Mouse (Mus musculus) limb, embryonic 15.5 days (tissue): ENCODE results near the gene Hnrnpul1. TPM values are rescaled to one million over a fixed set of nuclear protein-coding genes. Genes with fewer than 3 reads are reported as not detected.
"Not testable (repeated sequence)": the region's sequence is repeated elsewhere in the genome, so short reads cannot be mapped to it uniquely, and the experiment has no call there.

ENCODE experiments used
- ATAC-seq: fragments of 200-750 bp; cut with Nextera tagmentation; 2 replicates; pipeline ENCODE4 v1.8.0; 2017; ENCODE audit warnings: low read depth, moderate TSS enrichment; ENCODE audit not compliant: insufficient number of reproducible peaks, low FRiP score, low TSS enrichment
- H3K27ac ChIP-seq: fragments of 300-500 bp; sonication (generic); 2 replicates; pipeline ENCODE4 v1.5.1; 2015; ENCODE audit warnings: moderate library complexity, mild to moderate bottlenecking, inconsistent platforms
- H3K27me3 ChIP-seq: fragments of 300-500 bp; sonication (generic); 2 replicates; pipeline ENCODE4 v1.6.1; 2015; ENCODE audit warnings: inconsistent platforms
- H3K36me3 ChIP-seq: fragments of 300-500 bp; sonication (generic); 2 replicates; pipeline ENCODE4 v1.6.1; 2015; ENCODE audit warnings: inconsistent platforms
- H3K4me1 ChIP-seq: fragments of 300-500 bp; sonication (generic); 2 replicates; pipeline ENCODE4 v1.6.1; 2015; ENCODE audit warnings: inconsistent platforms
- H3K4me2 ChIP-seq: fragments of 300-500 bp; sonication (generic); 2 replicates; pipeline ENCODE4 v1.6.1; 2015; ENCODE audit warnings: mild to moderate bottlenecking, inconsistent platforms
- H3K4me3 ChIP-seq: fragments of 300-500 bp; sonication (generic); 2 replicates; pipeline ENCODE4 v1.5.1; 2015; ENCODE audit warnings: mild to moderate bottlenecking, inconsistent platforms
- H3K9ac ChIP-seq: fragments of 300-500 bp; sonication (generic); 2 replicates; pipeline ENCODE4 v1.6.1; 2015; ENCODE audit warnings: inconsistent platforms
- H3K9me3 ChIP-seq: fragments of 300-500 bp; sonication (generic); 2 replicates; pipeline ENCODE4 v1.6.1; 2016; ENCODE audit warnings: inconsistent platforms
- WGBS: fragments of 180-500 bp; shearing (Covaris S2); methylation state at CpG from one replicate; pipeline ENCODE4 v1.1.7; 2015; 5-methylcytosine and 5-hydroxymethylcytosine counted together
- polyA plus RNA-seq: library from polyadenylated mRNA; unstranded; fragments of >200 nt; fragmentation: Nextera tagmentation; extraction: Ambion mirVana; gene quantifications from 2 replicates; pipeline ENCODE4 v1.2.1, GENCODE M21; 2015

The Hnrnpul1 gene
- polyA plus RNA-seq, 1 experiment from 2014 or later, result 53.7 TPM

DNA sequence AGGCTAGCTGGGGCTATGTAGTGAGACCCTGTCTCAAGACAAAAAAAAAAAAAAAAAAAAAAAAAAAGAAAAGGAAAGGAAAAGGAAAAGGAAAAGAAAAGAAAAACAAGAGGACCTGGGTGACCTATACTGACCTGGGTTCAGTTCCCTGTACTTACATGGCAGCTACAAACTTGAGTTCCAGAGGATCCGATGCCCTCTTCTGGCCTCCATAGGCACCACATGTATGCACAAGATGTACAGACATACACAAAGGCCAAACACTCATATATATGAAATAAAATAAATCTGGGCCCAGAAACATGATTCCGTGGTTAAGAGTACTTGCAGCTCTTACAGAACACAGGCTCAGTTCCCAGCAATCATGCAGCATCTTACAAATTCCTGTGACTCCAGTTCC is 17.6 kb downstream of the Hnrnpul1 start:
- H3K4me2 ChIP-seq, result no peak overlapping the region
- H3K9ac ChIP-seq, result no peak overlapping the region
- no peaks in the 10 kb centered on the region for H3K9me3 ChIP-seq
- no peak overlapping the region for H3K4me3 ChIP-seq
- no peaks in the 10 kb centered on the region for H3K27me3 ChIP-seq
- WGBS, result 91% methylated on average over 2 of the region's 2 CpGs
- H3K36me3 ChIP-seq, result peaks cover 94% of the 10 kb centered on the region
- H3K4me1 ChIP-seq, result no peaks in the 10 kb centered on the region
- H3K27ac ChIP-seq, result no peak overlapping the region
- no peak for ATAC-seq

DNA sequence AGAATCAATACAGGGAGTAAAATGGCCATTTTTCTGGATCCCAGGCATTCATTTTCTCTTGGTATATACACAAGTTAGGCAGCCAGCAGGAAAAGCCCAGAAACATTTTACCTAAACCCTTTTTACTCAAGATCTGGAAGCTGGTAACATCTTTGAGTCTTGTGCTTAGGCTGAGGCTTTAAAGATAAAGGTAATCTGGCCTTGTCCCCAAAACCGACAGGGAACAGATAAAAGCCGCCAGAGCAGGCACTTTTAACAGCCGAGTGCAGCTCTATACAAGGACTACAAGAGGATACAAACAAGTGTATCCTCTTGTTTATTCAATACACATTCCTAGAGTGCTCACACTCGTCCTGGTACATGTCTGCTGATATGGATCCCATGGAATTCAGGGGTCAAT is 19.6 kb downstream of the Hnrnpul1 start:
- Histone ChIP-seq H3K27me3 (no peaks in the 10 kb centered on the region), H3K9ac (no peak overlapping the region), H3K9me3 (no peaks in the 10 kb centered on the region), H3K27ac (no peak overlapping the region), H3K4me3 (no peak overlapping the region), H3K4me2 (no peak overlapping the region), H3K4me1 (no peaks in the 10 kb centered on the region), H3K36me3 (peaks cover 91% of the 10 kb centered on the region)
- ATAC-seq, result no peak
- WGBS, result 69% methylated on average over 4 of the region's 4 CpGs

DNA sequence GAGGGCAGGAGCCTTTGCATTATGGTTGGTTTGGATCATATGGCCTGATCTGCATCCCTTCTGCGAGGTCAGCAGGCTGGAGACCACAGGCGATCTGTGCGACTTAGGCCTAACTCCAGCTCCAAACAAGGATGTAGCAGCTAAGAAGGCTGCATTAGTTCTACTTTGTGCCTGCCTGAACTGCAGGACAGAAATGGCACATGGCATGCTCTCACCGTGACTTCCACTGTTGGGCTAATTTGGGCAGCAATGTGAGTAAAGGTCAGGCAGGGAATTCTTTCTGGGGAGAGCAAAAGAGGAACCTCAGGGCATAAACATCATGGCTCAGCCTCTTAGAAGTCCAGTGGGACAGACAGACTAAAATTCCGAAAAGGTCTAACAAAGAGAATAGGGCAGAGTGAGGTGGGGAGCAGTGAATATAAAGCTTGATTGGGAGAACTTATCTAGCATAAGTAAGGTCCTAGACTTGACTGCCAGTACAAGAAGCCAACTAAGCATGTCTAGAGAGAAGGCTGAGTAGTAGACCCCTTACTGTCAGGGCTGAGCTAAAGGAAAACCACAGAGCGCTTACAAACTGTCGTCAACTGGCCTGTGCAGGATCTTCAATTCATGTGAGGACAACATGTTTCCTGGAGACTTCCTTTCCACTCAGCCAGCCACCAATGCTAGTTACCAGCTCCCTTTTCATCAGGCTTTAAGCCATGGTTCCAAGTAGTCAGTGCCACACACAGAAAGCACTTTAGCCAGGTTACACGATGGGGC is 23.1 kb downstream of the Hnrnpul1 start:
- no peak overlapping the region for H3K9ac ChIP-seq
- no peaks in the 10 kb centered on the region for H3K9me3 ChIP-seq
- H3K4me1 ChIP-seq, result no peaks in the 10 kb centered on the region
- no peak overlapping the region for H3K4me3 ChIP-seq
- no peak overlapping the region for H3K27ac ChIP-seq
- 90% methylated on average over 8 of the region's 8 CpGs for WGBS
- peaks cover 93% of the 10 kb centered on the region for H3K36me3 ChIP-seq
- H3K4me2 ChIP-seq, result no peak overlapping the region
- no peaks in the 10 kb centered on the region for H3K27me3 ChIP-seq
- no peak for ATAC-seq

DNA sequence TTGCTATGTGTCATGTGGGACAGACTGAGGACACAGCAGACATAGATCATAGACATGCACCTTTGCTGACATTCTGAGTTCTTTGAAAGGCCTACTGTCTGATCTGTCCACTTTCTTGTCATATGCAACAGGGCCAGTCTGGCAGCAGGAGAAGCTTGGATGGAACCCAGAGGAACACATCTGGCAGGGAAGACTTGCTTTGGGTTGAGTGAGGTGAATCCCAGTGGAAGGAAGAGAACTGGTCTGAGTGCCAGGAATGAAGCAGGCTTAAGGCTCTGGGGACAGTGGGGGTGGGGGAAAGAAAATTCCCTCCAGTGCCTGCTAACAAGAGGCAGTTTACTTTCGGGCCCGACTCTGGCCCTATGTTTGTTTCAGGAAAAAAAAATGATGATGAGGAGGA is 24.7 kb downstream of the Hnrnpul1 start:
- Histone ChIP-seq H3K9me3 (no peaks in the 10 kb centered on the region), H3K4me2 (no peak overlapping the region), H3K9ac (no peak overlapping the region), H3K4me1 (no peaks in the 10 kb centered on the region), H3K27me3 (no peaks in the 10 kb centered on the region), H3K36me3 (peaks cover 94% of the 10 kb centered on the region), H3K27ac (no peak overlapping the region), H3K4me3 (no peak overlapping the region)
- no peak for ATAC-seq
- WGBS, result 69% methylated on average over 2 of the region's 2 CpGs

DNA sequence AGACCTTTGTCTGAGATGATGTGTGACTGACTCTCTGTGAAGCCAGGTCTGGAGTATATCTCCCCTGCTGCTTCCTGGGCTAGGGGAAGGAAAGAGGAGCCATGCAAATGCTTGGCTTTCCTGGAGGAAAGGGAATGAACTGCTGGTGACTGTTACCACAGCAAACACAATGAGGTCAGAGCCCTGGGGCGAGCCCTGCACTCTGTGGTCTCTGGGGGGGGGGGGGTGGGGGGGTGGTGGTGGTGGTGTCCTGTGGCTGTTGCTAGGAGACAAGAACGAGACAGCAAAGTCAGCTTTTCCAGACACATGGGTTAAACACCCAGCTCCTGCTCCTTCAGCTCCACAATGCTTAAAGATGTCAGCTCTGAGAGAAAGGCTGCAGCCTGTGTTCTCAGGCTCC is 25.2 kb downstream of the Hnrnpul1 start:
- Histone ChIP-seq H3K36me3 (peaks cover 94% of the 10 kb centered on the region), H3K4me1 (no peaks in the 10 kb centered on the region), H3K9ac (no peak overlapping the region), H3K4me2 (no peak overlapping the region), H3K27ac (no peak overlapping the region), H3K9me3 (no peaks in the 10 kb centered on the region), H3K4me3 (no peak overlapping the region), H3K27me3 (no peaks in the 10 kb centered on the region)
- 44% methylated on average over 2 of the region's 2 CpGs for WGBS
- ATAC-seq, result no peak

DNA sequence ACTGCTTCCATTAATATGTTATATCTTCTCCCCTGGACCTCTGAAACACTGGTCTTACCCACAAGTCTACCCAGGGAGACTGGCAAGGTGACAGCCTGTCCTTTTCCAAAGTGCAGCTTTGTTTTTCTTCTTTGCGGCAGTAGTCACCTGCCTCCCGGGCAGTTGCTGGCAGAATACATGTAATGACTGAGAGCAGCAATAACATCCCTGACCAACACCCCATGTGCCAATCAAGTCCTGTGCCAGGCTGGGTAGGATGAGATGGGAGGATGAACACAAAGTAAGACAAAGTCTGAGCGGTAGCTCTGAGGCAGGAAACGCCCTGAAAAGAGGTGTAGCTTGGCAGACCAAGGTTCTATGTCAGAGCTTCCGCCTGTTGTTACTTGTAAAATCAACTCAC is 26.8 kb downstream of the Hnrnpul1 start:
- no peak overlapping the region for H3K27ac ChIP-seq
- WGBS, result 82% methylated on average over 5 of the region's 5 CpGs
- no peak overlapping the region for H3K4me2 ChIP-seq
- no peaks in the 10 kb centered on the region for H3K9me3 ChIP-seq
- peaks cover 96% of the 10 kb centered on the region for H3K36me3 ChIP-seq
- no peak overlapping the region for H3K4me3 ChIP-seq
- ATAC-seq, result no peak
- H3K4me1 ChIP-seq, result no peaks in the 10 kb centered on the region
- H3K27me3 ChIP-seq, result no peaks in the 10 kb centered on the region
- no peak overlapping the region for H3K9ac ChIP-seq

DNA sequence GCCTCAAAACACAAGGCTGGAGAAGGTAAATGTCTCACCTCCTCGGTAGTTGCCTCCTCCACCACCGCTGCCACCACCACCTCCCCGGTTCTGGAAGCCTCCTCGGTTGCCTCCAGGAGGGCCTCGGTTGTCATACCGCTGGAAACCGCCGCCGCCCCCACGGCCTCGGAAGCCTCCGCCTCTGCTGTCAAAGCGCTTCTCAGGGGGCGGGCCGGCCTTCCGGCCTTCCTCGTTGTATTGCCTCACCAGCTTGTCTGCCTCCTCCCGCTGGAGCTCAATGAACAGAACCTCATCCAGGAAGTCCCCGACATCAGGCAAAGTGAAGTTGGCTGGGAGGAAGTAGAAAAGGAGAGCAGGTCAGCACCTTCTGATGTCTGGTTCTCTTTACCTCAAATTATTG is 28.7 kb downstream of the Hnrnpul1 start:
- ATAC-seq, result no peak
- Histone ChIP-seq H3K27me3 (no peaks in the 10 kb centered on the region), H3K4me1 (no peaks in the 10 kb centered on the region), H3K36me3 (peaks cover 91% of the 10 kb centered on the region), H3K27ac (no peak overlapping the region), H3K9me3 (no peaks in the 10 kb centered on the region), H3K4me3 (no peak overlapping the region), H3K9ac (no peak overlapping the region), H3K4me2 (no peak overlapping the region)
- 88% methylated on average over 19 of the region's 19 CpGs for WGBS

DNA sequence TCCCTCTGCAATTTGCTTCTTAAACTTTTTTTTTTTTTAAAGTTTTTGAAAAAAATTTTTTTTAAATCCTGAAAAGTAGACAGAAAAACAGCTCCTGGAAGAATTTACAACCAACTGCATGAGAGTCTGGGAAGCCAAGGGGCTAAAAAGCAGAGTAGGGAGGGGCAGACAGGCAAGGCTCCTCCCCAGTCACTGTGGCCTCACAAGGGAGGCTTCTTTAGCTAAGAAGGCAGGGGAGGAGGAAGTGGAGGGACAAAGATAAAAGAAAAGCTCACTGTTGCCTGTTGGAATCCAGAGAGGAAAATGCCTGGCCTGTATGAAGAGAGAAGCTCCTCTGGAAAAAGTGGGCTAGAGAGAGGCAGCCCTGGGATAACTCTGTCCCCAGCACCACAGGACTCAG is 32.8 kb downstream of the Hnrnpul1 start:
- Histone ChIP-seq H3K36me3 (peaks cover 64% of the 10 kb centered on the region), H3K4me1 (peaks cover 22% of the 10 kb centered on the region)
- not testable (repeated sequence) for H3K4me2 ChIP-seq, H3K9ac ChIP-seq, H3K9me3 ChIP-seq, ATAC-seq, H3K27ac ChIP-seq, H3K27me3 ChIP-seq, H3K4me3 ChIP-seq

DNA sequence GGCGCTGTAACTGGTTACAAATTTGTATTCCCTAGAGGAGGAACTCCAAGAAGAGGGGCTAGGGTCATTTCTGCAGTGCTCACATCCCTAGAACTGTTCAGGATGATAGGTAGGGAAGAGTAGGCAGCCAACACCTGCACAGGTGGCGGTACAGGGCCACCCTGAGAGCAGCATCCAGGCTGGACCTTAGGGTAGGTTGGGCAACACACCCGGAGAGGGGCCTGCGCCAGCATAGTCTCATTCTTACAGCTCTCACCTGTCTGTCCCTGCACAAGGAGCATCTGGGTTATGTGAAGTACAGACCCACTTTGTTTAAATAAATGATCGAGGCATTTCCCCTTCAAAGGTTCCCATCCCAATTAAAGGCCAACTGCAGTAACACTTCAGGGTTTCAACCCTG is 33.8 kb downstream of the Hnrnpul1 start:
- no peak overlapping the region for H3K4me3 ChIP-seq
- H3K4me2 ChIP-seq, result no peak overlapping the region
- ATAC-seq, result no peak
- H3K27ac ChIP-seq, result no peak overlapping the region
- no peaks in the 10 kb centered on the region for H3K9me3 ChIP-seq
- no peak overlapping the region for H3K9ac ChIP-seq
- peaks cover 62% of the 10 kb centered on the region for H3K36me3 ChIP-seq
- H3K4me1 ChIP-seq, result peaks cover 22% of the 10 kb centered on the region
- 92% methylated on average over 5 of the region's 5 CpGs for WGBS
- no peaks in the 10 kb centered on the region for H3K27me3 ChIP-seq

DNA sequence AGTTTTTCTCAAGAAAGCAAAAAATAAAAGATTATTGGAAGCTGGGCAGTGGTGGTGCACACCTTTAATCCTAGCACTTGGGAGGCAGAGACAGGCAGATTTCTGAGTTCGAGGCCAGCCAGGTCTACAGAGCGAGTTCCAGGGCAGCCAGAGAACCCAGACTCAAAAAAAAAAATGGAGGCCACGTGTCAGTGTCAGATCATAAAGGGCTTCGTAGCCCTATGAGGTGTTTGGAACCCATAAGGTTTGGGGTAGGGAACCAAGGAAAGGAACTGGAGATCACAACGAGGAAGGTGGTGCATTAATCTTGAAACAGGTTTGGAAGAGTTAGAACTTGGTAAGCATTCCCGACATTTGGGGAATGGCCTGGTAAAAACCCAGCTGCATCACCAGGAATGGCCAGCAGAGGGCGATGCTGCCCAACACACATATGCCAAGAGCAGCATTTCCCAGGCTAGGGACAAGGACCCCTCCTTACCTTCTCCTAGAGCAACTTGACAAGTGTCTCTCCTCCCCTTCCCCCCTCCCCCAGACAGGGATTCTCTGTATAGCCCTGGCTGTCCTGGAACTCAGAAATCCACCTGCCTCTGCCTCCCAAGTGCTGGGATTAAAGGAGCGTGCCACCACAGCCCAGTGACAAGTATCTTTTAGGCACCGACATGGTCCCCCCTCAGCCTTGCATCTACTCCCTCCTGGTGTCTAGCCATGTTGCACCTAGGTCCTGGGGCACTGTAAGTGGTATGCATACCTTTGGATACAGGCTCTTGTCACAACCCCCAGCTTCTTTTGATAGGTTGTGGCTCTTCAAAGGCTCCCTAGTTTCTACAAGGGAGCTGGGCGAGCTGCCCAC is 34.6 kb downstream of the Hnrnpul1 start:
- Histone ChIP-seq H3K27me3 (no peaks in the 10 kb centered on the region), H3K4me1 (peaks cover 22% of the 10 kb centered on the region), H3K4me2 (peak overlapping the region; percentile 76; the same call in 1 of the 2 replicates), H3K36me3 (peaks cover 62% of the 10 kb centered on the region), H3K9ac (no peak overlapping the region), H3K4me3 (no peak overlapping the region), H3K27ac (peak overlapping the region; percentile 90; the same call in 1 of the 2 replicates), H3K9me3 (no peaks in the 10 kb centered on the region)
- peak; percentile 42; the same call in 1 of the 2 replicates for ATAC-seq
- 58% methylated on average over 10 of the region's 10 CpGs for WGBS

DNA sequence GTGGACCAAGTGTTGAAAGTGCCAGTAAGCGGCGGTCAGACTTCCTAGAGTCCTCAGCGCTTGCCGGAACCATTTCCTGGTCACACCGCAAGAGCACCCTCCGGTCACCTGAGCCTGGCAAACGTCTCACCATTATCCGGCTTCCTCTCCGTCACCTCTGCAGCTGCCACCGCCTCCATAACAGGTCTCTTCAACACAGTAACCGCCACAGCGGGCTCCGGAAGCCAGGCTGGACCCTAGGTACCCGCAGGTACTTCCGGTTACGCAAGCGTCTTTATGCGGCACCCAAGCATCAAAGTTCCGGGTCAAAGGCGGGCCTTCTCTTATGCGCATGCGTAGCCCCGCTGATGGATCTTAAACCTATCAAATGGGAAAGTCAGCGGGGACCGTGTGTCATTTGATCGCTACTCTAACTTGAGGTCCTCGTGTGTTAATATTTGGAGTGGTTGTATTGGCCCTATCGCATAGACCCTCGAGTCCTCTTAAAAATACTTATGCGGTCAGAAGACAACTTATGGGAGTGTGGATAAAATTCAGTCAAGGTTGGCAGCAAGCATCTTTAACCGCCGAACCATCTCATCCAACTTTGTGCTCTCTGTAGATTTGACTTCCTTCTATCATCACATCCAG is 35.7 kb downstream of the Hnrnpul1 start, which contains the start of gene Ccdc97:
Gene Ccdc97, minus strand, starts transcription at position 301 of the 630 bp plus-strand sequence.
- H3K9ac ChIP-seq, result peak within 1 kb of the TSS; percentile 55
- 4% methylated on average over 32 of the region's 32 CpGs for WGBS
- no peaks in the 10 kb centered on the region for H3K9me3 ChIP-seq
- peak within 1 kb of the TSS; percentile 79 for H3K4me3 ChIP-seq
- H3K4me2 ChIP-seq, result peak within 1 kb of the TSS; percentile 76
- peaks cover 62% of the 10 kb centered on the region for H3K36me3 ChIP-seq
- ATAC-seq, result peak; percentile 78
- H3K4me1 ChIP-seq, result peaks cover 22% of the 10 kb centered on the region
- H3K27me3 ChIP-seq, result no peaks in the 10 kb centered on the region
- H3K27ac ChIP-seq, result peak within 1 kb of the TSS; percentile 90

DNA sequence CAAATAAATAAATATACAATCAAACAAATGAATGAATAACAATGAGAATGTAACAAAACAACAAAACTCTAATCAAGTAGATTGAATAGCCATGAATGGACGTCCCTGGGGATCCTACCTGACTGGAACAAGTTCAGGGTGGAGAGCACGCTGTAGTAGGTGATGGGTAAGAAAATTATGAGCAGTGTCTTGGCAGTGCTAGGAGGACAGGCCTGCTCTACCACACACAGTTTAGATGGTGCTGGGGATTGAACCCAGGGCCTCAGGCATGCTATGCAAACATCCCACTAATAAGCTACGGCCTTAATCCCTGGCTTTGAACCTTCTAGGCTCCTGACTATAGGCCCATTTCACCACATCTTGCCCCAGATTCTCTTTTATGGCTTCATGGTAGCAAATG is 37.1 kb downstream of the Hnrnpul1 start:
- H3K4me1 ChIP-seq, result peaks cover 27% of the 10 kb centered on the region
- no peaks in the 10 kb centered on the region for H3K27me3 ChIP-seq
- ATAC-seq, result no peak
- H3K36me3 ChIP-seq, result peaks cover 62% of the 10 kb centered on the region
- no peaks in the 10 kb centered on the region for H3K9me3 ChIP-seq
- H3K4me3 ChIP-seq, result peak overlapping the region; percentile 79
- no peak overlapping the region for H3K9ac ChIP-seq
- no peak overlapping the region for H3K27ac ChIP-seq
- 86% methylated on average over 3 of the region's 3 CpGs for WGBS
- H3K4me2 ChIP-seq, result peak overlapping the region; percentile 76
